45 mouse cellular contexts compared by ENCODE assay signal in the genomic region with DNA sequence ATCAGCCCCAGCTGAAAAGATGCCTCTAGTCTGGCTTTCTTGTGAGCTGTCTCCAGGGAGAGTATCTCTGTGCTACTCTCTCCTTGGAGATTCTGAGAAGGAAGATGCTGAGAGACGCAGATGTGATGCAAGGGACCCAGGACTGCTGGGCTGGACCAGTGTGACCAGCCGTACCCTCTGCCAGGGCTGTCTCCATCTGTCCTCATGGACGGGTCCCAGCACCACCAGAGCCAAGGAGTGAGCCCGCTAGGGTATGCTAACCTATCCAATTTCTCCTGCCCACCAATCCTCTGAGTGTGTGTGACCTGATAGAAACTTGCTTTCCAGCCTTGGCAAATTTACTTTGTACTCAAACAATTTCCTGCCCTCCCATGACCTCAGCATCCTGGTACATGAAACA. TPM values are rescaled to one million over a fixed set of nuclear protein-coding genes. Genes with fewer than 3 reads are reported as not detected.
"Had no signal": no experiment of that assay in that cellular context is flagged by ENCODE, and none has a peak within 500 bp of the region (broad histone marks: within the 10 kb centered on the region; RNA-seq: fewer than 3 reads in every experiment).

No protein-coding gene starts in this region.

- H3K9ac ChIP-seq: limb, embryonic 12.5 days; limb, embryonic 13.5 days; limb, embryonic 15.5 days; liver, embryonic 13.5 days; liver, embryonic 14.5 days; liver, embryonic 15.5 days; lung, embryonic 14.5 days; lung, embryonic 15.5 days; midbrain, embryonic 12.5 days; midbrain, embryonic 13.5 days; midbrain, embryonic 15.5 days; neural tube, embryonic 12.5 days; neural tube, embryonic 13.5 days had no signal

- H3K4me3 ChIP-seq: left cerebral cortex, adult 2 months; limb, embryonic 10.5 days; limb, embryonic 12.5 days; limb, embryonic 13.5 days; limb, embryonic 15.5 days; liver, embryonic 13.5 days; liver, embryonic 15.5 days; lung, embryonic 15.5 days; megakaryocyte, embryonic 14.5 days; midbrain, embryonic 10.5 days; midbrain, embryonic 12.5 days; midbrain, embryonic 13.5 days; midbrain, embryonic 15.5 days; myocyte; neural tube, embryonic 12.5 days; neural tube, embryonic 13.5 days had no signal

- H3K4me1 ChIP-seq: limb, embryonic 10.5 days; limb, embryonic 12.5 days; limb, embryonic 13.5 days; limb, embryonic 15.5 days; lung, embryonic 15.5 days; midbrain, embryonic 12.5 days; midbrain, embryonic 13.5 days; midbrain, embryonic 15.5 days; neural tube, embryonic 12.5 days; neural tube, embryonic 13.5 days had no signal

- H3K27ac ChIP-seq: left cerebral cortex, adult 2 months; limb, embryonic 10.5 days; limb, embryonic 12.5 days; limb, embryonic 13.5 days; limb, embryonic 15.5 days; liver, embryonic 13.5 days; liver, embryonic 14.5 days; liver, embryonic 15.5 days; lung, embryonic 15.5 days; macrophage; midbrain, embryonic 10.5 days; midbrain, embryonic 12.5 days; midbrain, embryonic 13.5 days; midbrain, embryonic 15.5 days; neural tube, embryonic 12.5 days; neural tube, embryonic 13.5 days had no signal

- ATAC-seq: lung, postnatal 0 days; midbrain, embryonic 13.5 days; midbrain, embryonic 15.5 days; midbrain, embryonic 16.5 days had no signal

- H3K36me3 ChIP-seq: limb, embryonic 10.5 days; limb, embryonic 12.5 days; limb, embryonic 13.5 days; limb, embryonic 15.5 days; liver, embryonic 13.5 days; liver, embryonic 15.5 days; lung, embryonic 15.5 days; midbrain, embryonic 10.5 days; midbrain, embryonic 12.5 days; midbrain, embryonic 13.5 days; midbrain, embryonic 15.5 days; neural tube, embryonic 12.5 days; neural tube, embryonic 13.5 days had no signal

- H3K27me3 ChIP-seq: limb, embryonic 12.5 days; limb, embryonic 13.5 days; limb, embryonic 15.5 days; liver, embryonic 13.5 days; liver, embryonic 15.5 days; lung, embryonic 15.5 days; midbrain, embryonic 13.5 days; midbrain, embryonic 15.5 days; neural tube, embryonic 12.5 days; neural tube, embryonic 13.5 days had no signal

- H3K4me2 ChIP-seq: limb, embryonic 12.5 days; limb, embryonic 13.5 days; limb, embryonic 15.5 days; liver, embryonic 11.5 days; liver, embryonic 13.5 days; liver, embryonic 15.5 days; lung, embryonic 14.5 days; lung, embryonic 15.5 days; midbrain, embryonic 11.5 days; midbrain, embryonic 12.5 days; midbrain, embryonic 13.5 days; midbrain, embryonic 15.5 days; neural tube, embryonic 12.5 days; neural tube, embryonic 13.5 days had no signal

- H3K9me3 ChIP-seq: limb, embryonic 10.5 days; limb, embryonic 12.5 days; limb, embryonic 13.5 days; limb, embryonic 15.5 days; liver, embryonic 13.5 days; liver, embryonic 15.5 days; lung, embryonic 15.5 days; midbrain, embryonic 10.5 days; midbrain, embryonic 12.5 days; midbrain, embryonic 13.5 days; midbrain, embryonic 15.5 days; neural tube, embryonic 12.5 days; neural tube, embryonic 13.5 days had no signal

- DNase-seq: left cerebral cortex, postnatal 4 days; liver, embryonic 13.5 days; lung, adult 18-20 months; lung, adult 2 months; lung, embryonic 14.5 days; lung, postnatal 10 days; lung, postnatal 14 days; lung, postnatal 36 days; lung, postnatal 4 days; midbrain, embryonic 14.5 days had no signal

RNA-seq across cellular contexts. Expression of a gene that starts 3.3 kb away (rescaled TPM):
- total RNA-seq: left cerebral cortex, adult 2 months; left cerebral cortex, adult 8-10 months; left cerebral cortex, postnatal 10 days; left cerebral cortex, postnatal 14 days; left cerebral cortex, postnatal 25 days; left cerebral cortex, postnatal 36 days; left cerebral cortex, postnatal 4 days; megakaryocyte progenitor cell, adult 5-6 weeks; megakaryocyte-erythroid progenitor cell, adult 5-6 weeks; midbrain, postnatal 0 days; monocyte, adult 5-6 weeks had no signal
- polyA plus RNA-seq: limb, embryonic 10.5 days; limb, embryonic 11.5 days; limb, embryonic 12.5 days; limb, embryonic 13.5 days; limb, embryonic 14.5 days; limb, embryonic 15.5 days; liver, embryonic 11.5 days; lung, embryonic 14.5 days; lung, embryonic 15.5 days; lung, embryonic 16.5 days; macrophage; midbrain, embryonic 10.5 days; midbrain, embryonic 11.5 days; midbrain, embryonic 12.5 days; midbrain, embryonic 13.5 days; midbrain, embryonic 14.5 days; midbrain, embryonic 15.5 days; midbrain, embryonic 16.5 days; midbrain, postnatal 0 days; myocyte; neural tube, embryonic 11.5 days; neural tube, embryonic 12.5 days; neural tube, embryonic 13.5 days had no signal

RNA-seq across cellular contexts. Expression of a gene that starts 14.6 kb away (rescaled TPM):
- total RNA-seq: megakaryocyte progenitor cell, adult 5-6 weeks; megakaryocyte, adult 5-6 weeks; megakaryocyte-erythroid progenitor cell, adult 5-6 weeks had no signal
- polyA plus RNA-seq: limb, embryonic 12.5 days; macrophage had no signal

RNA-seq across cellular contexts. Expression of a gene that starts 38.0 kb away (rescaled TPM):
- total RNA-seq: megakaryocyte, adult 5-6 weeks; monocyte, adult 5-6 weeks had no signal
- polyA plus RNA-seq: macrophage had no signal
